Mouse (Mus musculus) left cerebral cortex, adult 9 months (tissue): Measurements from ENCODE around the gene Srgap1.

Experiments
- DNase-seq, 2 experiments: peaks; one replicate each; pipeline ENCODE4 v3.0.0; 2022; ENCODE audit warnings: low spot score in 2 of 2

Gene Srgap1

GRCm38 (mm10) chr10:122046904-122047726, at the start of gene Srgap1:
Gene Srgap1, minus strand, starts transcription at chr10:122047315.
- peak in 1 of 2 experiments; percentile 39 for DNase-seq

- DNase-seq = peak; percentile 3 to 29
Observed at GRCm38 (mm10) chr10:122096462-122096979, 49.4 kb upstream of the Srgap1 start.

DNA sequence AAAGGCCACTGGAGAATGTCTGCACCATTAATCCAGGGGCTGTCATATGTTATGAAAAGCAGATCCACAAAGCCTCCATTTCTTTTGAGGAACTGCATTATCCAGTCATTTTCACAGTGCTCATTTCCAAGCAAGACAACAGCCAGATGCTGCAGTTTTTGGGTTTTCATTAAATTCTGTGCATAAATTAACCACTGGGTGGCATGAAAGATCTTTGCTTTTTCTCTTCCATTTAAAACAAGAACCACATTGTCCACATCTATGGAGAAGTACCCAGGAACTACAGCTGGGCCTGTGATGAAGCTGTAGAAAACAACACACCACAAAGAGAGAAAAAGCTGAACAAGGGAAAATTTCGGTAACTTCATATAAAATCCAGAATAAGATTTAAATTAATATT, 43.4 kb upstream of the Srgap1 start:
- DNase-seq = no peak

DNA sequence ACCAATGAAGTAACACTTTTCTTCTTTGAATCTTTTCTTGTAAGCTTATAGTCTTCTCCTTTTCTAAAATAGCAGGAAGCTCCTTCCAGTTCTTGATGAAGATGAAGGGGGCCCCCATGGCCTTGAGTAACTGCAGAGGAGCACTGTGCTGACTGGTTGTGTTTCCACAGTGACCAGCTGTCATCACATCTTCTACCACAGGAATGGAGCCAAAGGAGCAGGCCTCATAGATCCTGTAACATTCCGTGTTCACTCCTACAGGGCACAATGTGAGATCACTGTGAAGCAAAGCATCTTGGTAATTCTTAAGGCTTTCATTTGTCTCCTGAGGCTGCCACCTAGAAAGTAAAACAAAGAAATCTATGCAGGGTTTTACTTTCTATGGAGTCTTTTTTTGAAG, 34.2 kb upstream of the Srgap1 start:
- DNase-seq = no peak

GRCm38 (mm10) chr10:122069153-122069552, 22.0 kb upstream of the Srgap1 start:
- DNase-seq = no peak

- no peak for DNase-seq
Observed at GRCm38 (mm10) chr10:122055826-122056225, 8.7 kb upstream of the Srgap1 start.

- peak in 1 of 2 experiments; percentile 16 for DNase-seq
Observed at GRCm38 (mm10) chr10:122054535-122054934, 7.4 kb upstream of the Srgap1 start.

- DNase-seq = peak; percentile 45 to 96
Observed at GRCm38 (mm10) chr10:122051831-122052230, 4.7 kb upstream of the Srgap1 start.

GRCm38 (mm10) chr10:122047727-122048365, 731 bp upstream of the Srgap1 start:
- DNase-seq = peak in 1 of 2 experiments; percentile 81

DNA sequence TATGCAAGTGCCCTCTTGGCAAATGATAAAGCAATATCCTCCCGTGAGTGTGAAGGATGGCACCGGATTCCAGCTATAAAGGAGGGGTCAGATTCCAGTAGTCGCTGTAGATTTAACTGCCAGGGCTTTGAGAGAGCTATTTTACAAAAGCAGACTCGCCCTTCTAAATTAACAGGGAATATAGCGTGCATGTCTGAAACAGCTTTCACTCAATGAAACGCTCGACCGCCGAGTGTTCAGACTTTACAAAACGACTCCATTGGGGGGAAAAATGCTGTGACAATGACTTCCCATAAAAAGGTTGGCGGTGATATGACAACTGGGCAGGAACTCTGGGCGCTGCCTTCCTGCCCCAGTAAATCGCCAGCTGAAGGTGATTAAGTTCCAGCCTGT, 608 bp downstream of the Srgap1 start:
- no peak for DNase-seq

DNA sequence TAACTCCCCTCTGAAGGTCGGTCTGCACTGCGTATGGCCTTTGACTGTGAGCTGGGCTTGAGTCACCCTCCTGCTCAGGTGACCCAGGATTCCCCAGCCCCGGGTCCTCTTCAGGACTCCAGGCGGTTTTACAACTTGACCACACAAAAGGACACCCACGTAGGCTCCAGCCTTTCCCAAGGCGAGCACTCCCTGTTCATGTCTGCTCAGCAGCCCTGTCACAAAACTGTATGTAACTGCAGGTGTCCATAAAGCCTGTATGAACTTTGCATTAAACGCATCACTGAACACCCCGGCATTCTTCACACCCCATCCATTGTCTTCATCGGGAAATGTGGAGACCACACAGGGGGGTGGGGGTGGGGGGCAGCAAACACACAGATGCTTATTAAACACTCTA, 1.2 kb downstream of the Srgap1 start:
- DNase-seq = no peak

GRCm38 (mm10) chr10:122044926-122045325, 2.2 kb downstream of the Srgap1 start:
- DNase-seq = no peak

DNA sequence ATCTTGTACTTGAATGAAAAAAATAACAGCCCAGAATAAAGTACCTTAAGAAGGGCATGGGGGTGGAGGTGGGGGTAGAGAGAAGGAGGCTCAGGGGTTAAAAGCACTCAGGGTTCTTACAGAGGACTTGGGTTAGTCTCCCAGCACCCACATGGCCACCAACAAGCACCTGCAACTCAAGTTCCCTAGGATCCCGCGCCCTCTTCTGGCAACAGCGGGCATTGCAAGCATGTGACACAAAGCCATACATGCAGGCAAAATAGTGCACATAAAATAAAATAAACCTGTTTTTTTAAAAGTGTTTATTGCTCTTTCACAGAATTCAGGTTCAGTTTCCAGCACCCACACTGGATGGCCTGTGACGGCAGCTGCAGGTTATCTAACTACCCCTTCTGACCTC, 6.7 kb downstream of the Srgap1 start:
- DNase-seq = no peak

- DNase-seq = no peak
Observed at GRCm38 (mm10) chr10:122039566-122039965, 7.5 kb downstream of the Srgap1 start.

DNA sequence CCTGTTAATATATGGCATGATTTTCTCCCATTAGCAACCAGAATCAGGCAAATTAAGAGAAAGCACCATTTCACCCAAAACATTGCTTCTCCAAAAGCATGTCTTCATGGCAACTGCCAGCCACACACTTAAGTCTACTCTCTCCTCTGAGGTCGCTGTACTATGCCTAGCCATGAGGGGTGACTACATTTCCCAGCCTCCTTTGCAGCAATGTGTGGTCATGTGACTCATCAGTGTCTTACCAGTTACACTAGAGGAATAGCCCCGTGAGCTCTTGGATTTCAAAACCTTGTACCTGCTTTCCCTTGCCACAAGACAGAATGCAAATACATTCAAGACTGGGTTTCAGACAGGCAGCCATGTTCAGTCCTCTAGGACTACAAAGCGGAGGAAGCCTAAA, 8.6 kb downstream of the Srgap1 start:
- no peak for DNase-seq

GRCm38 (mm10) chr10:122033271-122033670, 13.8 kb downstream of the Srgap1 start:
- DNase-seq = no peak

GRCm38 (mm10) chr10:122030420-122030819, 16.7 kb downstream of the Srgap1 start:
- DNase-seq = no peak

- no peak for DNase-seq
Observed at GRCm38 (mm10) chr10:122029738-122030137, 17.4 kb downstream of the Srgap1 start.

DNA sequence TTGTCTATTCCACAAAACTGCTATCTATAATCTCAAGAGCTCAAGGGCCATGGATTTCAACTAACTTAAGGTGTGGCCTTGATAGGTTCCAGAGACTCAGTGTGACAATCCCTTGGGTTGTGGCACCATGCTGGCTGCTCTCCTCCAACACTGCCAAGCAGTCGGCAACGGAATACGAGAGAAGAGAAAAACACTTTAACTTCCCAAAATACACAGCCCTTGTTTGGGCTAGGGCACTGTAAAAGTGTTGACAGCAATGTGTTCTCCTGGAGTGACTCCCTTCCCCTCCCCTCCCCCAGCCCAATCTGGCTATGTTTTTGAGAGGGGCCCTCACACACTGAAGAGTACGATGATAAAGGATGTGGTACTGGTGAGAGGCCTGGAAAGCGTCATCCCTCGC, 21.9 kb downstream of the Srgap1 start:
- DNase-seq = no peak

DNA sequence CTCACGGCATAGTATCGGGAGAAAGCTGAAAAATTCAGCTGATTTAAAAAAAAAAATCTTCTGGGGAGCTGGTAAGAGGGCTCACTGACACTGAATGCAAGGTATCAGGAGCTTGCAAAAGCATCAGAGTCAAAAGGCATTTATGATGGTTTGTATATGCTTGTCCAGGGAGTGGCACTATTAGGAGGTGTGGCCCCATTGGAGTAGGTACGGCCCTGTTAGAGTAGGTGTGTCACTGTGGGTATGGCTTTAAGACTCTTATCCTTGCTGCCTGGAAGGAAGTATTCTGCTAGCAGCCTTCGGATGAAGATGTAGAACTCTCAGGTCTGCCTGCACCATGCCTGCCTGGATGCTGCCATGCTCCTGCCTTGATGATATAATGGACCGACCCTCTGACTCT, 26.2 kb downstream of the Srgap1 start:
- DNase-seq = no peak

DNA sequence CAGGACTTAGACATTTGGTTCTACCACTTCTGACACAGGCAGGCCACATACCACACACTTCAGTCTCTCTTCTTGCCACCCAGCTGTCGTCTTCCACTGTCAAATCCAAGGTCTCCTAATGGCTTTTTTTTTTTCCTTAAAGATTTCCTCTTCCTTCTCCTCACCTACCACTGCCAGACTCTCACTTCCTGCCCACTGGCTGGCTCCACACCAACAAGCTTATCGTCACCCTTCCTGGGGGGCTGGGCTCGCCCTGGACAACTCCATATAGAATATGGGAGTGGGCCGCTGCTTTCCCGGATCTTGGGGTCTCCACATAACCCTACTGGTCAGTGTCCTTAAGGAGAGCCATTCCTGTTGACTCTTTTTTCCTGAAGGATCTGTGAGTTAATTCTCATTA, 26.9 kb downstream of the Srgap1 start:
- no peak for DNase-seq

DNA sequence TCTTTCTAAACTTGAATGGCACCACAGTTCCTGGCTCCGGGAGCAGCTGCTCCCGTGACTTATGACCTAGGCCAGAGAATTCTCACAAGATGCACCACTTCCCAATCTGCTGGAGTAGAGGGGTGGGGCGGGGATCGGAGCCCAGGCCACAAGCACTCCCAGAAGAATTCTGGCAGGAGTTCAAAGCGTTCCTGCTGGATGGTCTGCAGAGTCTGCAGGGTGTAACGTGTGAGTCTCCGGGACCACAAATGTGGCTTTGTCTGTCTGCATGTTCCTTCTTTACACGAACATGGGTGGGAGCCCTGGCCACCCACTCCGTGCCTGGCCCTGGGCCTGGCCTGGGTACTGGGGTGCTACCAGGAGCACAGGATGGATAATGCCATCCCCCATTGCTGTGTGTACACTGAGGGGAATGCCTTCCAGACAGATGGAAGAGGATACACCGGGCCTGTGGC, 28.5 kb downstream of the Srgap1 start:
- DNase-seq = no peak

DNA sequence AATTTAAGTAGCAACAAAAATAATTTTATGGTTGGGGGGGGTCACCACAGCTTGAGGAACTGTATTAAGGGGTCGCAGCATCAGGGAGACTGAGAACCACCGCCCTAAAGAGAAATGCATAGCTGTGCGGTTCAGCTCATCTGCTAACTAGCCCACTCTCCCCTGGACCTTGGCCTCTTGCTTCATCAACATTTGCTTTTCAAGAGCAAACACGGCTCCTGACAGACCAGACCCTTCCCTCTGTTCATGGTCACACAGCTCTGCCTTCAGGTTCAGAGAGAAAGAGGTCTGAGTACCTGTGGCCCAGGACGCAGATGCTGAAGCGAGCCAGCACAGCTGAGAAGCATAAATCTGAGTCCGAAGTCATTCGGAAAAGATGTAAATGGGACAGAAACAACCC, 29.4 kb downstream of the Srgap1 start:
- no peak for DNase-seq
